Mouse (Mus musculus): ENCODE measurements at regions not wholly inside any gene's neighbourhood (a gene's known extent, or its start where the extent isn't known, plus 50 kb on each side); places are given as distances from the start of the nearest gene placed in this dataset.

DNA sequence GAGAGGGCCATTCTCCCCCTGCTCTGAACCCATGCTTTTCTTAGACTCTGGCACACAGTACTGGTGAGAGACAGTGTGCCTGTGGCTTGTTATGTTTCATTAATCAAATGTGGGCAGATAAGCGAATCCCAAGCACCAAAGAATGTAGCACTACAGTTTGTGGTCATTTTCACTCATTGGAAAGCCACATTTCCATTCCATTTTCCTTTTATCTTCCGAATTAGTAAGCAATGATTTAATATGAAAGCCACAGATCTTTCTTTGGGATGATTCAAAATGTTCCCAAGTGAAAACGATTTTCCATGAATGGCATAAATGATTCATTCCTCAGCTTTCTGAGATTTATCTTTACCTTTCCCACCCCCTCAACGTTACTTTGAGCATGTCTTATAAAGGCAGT is 260.9 kb upstream of the Gm49339 start:
- no peaks in the 10 kb centered on the region for H3K36me3 ChIP-seq
- 58% methylated on average over 4 of the region's 4 CpGs for WGBS
- no peak for ATAC-seq (ENCODE audit: insufficient number of reproducible peaks, low FRiP score)

DNA sequence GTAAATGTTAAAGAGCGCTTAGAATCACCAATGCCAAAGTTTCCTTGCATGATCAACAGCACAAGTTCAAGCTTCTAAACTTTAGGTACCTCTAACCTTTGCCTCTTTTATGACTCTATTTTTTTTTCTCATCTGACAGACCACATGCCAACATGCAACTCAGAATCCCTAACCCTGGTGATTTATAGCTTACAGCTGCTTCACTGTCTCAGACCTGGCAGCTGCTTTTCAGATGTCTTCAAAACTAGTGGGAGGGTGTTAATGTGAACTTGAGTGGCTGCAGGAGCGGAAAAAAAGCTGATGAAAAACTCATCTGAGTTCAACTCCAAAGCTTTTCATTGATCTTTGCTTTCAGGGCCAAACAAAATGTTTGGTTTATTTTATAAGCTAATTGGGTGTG is 246.8 kb upstream of the Gm49339 start:
- no peak overlapping the region for H3K4me2 ChIP-seq
- no peaks in the 10 kb centered on the region for H3K27me3 ChIP-seq (replicated peaks)
- no peak overlapping the region for H3K4me3 ChIP-seq
- no peaks in the 10 kb centered on the region for H3K36me3 ChIP-seq
- H3K9ac ChIP-seq: no peak overlapping the region
- 0 out of 2 replicates have a peak, but pooled peaks cover 4% of the 10 kb centered on the region for H3K4me1 ChIP-seq (replicated peaks)
- no peaks in the 10 kb centered on the region for H3K9me3 ChIP-seq (replicated peaks)
- 78% methylated on average over 2 of the region's 2 CpGs for WGBS
- H3K27ac ChIP-seq (ENCODE audit: poor library complexity, severe bottlenecking): no peak overlapping the region
- ATAC-seq (ENCODE audit: insufficient number of reproducible peaks, low FRiP score): no peak

More for the DNA sequence above, 260.9 kb upstream of the Gm49339 start:
- Histone ChIP-seq H3K27ac (ENCODE audit: poor library complexity, severe bottlenecking) (no peak overlapping the region), H3K4me3 (no peak overlapping the region), H3K9ac (no peak overlapping the region), H3K4me2 (no peak overlapping the region), H3K27me3 (replicated peaks) (no peaks in the 10 kb centered on the region), H3K9me3 (replicated peaks) (no peaks in the 10 kb centered on the region), H3K4me1 (replicated peaks) (no peaks in the 10 kb centered on the region)

DNA sequence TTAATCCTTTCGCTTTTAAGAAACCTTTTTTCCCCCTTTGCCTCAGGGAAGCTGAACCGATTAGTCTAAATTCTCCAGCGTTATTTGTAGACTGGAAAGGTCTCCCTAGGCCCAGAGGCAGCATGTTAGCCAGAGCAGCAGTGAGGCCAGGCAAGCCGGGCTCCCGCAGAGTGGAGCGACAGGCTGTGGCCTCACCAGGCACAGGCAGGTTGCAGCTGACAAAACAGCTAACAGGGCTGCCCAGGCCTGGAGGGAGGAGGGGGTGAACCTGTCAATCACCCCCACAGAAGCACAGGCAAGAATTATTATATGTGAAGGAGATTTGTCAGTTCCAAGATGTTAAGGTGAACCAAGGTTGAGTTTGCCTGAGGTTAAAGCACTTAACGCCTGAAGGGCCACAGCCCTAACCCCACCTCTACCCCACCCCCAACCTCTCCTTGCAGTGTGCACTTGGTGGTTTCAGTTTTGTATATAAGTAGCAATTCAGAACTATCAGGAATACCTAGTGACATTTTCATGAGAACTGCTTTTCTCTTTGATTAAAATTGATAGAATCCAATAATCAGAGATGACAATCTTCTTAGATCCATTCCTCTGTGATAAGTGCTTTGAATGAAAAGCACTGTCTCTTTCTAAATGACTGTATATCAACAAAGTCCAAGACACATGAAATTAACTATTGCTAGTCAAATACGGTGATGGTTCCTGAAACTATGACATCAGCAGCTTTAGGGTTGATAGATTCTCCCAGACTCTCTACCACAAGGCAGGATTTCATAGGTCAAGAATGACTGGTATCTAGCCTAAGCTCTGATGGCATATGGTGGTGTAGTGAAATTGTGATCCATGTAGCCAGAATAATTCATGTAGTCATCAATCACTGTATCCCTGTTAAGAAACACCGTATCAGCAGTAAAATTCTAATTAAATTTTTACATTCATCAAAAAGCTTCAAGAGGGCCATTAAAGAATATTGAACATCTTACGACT is 244.5 kb upstream of the Gm49339 start:
- Histone ChIP-seq H3K27ac (ENCODE audit: poor library complexity, severe bottlenecking) (no peak overlapping the region), H3K9ac (no peak overlapping the region), H3K9me3 (replicated peaks) (no peaks in the 10 kb centered on the region), H3K4me3 (no peak overlapping the region), H3K36me3 (no peaks in the 10 kb centered on the region), H3K27me3 (replicated peaks) (no peaks in the 10 kb centered on the region), H3K4me2 (no peak overlapping the region), H3K4me1 (replicated peaks) (0 out of 2 replicates have a peak, but pooled peaks cover 4% of the 10 kb centered on the region)
- no peak for ATAC-seq (ENCODE audit: insufficient number of reproducible peaks, low FRiP score)
- WGBS: 39% methylated on average over 10 of the region's 10 CpGs

DNA sequence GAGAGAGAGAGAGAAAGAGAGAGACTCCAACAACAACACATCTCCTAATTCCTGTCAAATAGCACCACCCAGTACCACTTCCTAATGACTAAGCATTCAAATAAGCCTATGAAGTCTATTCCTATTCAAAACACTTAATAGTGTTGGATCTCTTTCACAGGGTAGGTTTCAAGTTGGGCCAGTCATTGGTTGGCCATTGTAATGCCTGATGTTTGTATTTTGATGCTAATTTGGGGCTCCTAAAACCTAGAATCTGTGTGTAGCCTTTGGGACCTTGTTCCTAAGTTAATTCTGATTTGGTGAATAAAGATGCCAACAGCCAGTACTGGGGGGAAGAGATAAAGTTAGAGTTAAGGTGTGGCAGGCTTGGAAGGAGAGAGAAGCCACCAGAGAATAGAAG is 242.3 kb upstream of the Gm49339 start:
- Histone ChIP-seq H3K9ac (no peak overlapping the region), H3K36me3 (no peaks in the 10 kb centered on the region), H3K4me1 (replicated peaks) (0 out of 2 replicates have a peak, but pooled peaks cover 4% of the 10 kb centered on the region), H3K4me3 (no peak overlapping the region), H3K27ac (ENCODE audit: poor library complexity, severe bottlenecking) (no peak overlapping the region), H3K27me3 (replicated peaks) (no peaks in the 10 kb centered on the region), H3K9me3 (replicated peaks) (no peaks in the 10 kb centered on the region), H3K4me2 (no peak overlapping the region)
- no peak for ATAC-seq (ENCODE audit: insufficient number of reproducible peaks, low FRiP score)

DNA sequence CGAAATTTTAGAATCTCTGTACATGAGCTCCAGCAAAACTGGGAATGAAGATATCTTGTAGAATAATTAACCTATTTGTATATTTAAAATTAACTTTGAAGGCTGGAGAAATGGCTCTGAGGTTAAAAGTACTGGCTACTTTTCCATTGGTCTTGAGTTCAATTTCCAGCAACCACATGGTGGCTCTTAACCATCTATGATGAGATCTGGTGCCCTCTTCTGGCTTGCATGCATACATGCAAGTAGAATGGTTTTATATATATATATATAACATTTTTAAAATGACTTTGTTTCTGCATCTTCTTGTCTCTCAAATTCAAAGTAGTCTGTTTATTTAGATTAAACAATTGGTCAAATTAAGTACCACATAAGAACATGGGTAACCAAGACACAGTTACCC is 227.0 kb upstream of the Gm49339 start:
- Histone ChIP-seq H3K36me3 (no peaks in the 10 kb centered on the region), H3K4me1 (replicated peaks) (no peaks in the 10 kb centered on the region), H3K9me3 (replicated peaks) (no peaks in the 10 kb centered on the region), H3K4me2 (no peak overlapping the region), H3K27ac (ENCODE audit: poor library complexity, severe bottlenecking) (no peak overlapping the region), H3K9ac (no peak overlapping the region), H3K4me3 (no peak overlapping the region), H3K27me3 (replicated peaks) (no peaks in the 10 kb centered on the region)
- WGBS: 87% methylated on average over 1 of the region's 1 CpGs
- no peak for ATAC-seq (ENCODE audit: insufficient number of reproducible peaks, low FRiP score)

DNA sequence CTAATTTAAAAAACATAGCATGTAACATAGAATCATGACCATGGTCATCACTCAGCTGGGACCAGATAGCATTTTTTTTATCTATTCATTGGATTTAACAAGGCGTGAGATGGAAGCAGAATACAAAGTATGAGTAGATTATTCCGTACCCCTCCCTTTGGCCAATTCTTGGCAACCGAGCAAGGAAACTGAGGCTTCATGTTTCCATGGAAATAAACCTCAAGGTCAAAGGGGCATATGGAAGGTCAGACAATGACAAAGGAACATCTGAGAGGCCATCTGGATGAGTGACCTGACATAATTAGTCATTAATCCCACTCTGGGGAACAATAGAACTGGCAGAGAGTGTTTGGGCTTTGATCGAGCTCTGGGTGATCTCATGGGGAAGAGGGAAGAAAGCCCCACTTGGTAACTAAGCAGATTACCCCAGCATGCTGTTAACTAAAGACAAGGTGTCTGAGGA is 222.8 kb upstream of the Gm49339 start:
- H3K4me1 ChIP-seq (replicated peaks): no peaks in the 10 kb centered on the region
- no peak overlapping the region for H3K4me3 ChIP-seq
- H3K36me3 ChIP-seq: no peaks in the 10 kb centered on the region
- ATAC-seq (ENCODE audit: insufficient number of reproducible peaks, low FRiP score): no peak
- no peaks in the 10 kb centered on the region for H3K9me3 ChIP-seq (replicated peaks)
- H3K27ac ChIP-seq (ENCODE audit: poor library complexity, severe bottlenecking): no peak overlapping the region
- no peak overlapping the region for H3K4me2 ChIP-seq
- H3K9ac ChIP-seq: no peak overlapping the region
- H3K27me3 ChIP-seq (replicated peaks): no peaks in the 10 kb centered on the region
- 52% methylated on average over 4 of the region's 4 CpGs for WGBS

DNA sequence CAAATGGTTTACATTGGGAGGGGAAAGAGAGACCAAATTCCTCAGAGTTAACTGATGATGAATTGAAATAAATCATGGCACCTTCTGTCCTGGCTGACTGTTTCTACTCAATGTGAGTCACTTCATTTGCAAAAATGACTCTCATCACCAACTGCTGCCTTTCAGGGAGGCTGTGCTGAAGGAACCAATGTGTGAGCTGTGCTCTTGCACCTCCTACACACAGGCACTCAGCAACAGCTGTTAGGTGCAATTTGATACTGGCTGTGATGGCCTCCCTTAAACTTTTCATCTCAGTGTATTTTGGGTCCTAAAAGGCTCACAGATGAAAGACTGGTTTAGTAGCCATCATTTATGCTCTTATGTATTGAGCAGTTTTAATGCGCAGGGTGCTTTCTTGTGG is 209.0 kb upstream of the Gm49339 start:
- 82% methylated on average over 1 of the region's 1 CpGs for WGBS

DNA sequence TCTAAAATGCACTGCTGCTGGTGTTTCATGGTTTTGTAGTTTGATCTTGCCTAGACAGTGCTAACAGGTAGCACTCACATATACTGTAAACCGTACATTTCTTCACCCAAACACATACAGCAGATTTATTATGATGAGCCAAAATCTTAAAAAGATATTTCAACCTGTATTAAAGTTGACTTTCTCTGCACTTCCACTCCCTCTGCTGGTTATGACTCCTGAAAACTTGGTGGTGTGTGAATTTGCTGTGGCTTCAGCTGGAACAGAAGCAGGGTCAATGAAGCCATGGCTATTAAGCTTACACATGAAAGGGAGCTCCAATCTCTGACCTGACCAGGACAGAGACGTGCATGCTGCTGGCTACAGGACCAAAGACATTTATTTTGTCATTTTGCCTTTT is 202.2 kb upstream of the Gm49339 start:
- no peak overlapping the region for H3K9ac ChIP-seq
- WGBS: 71% methylated on average over 2 of the region's 2 CpGs
- H3K36me3 ChIP-seq: no peaks in the 10 kb centered on the region
- H3K4me1 ChIP-seq (replicated peaks): no peaks in the 10 kb centered on the region
- no peaks in the 10 kb centered on the region for H3K27me3 ChIP-seq (replicated peaks)
- H3K4me2 ChIP-seq: no peak overlapping the region
- no peaks in the 10 kb centered on the region for H3K9me3 ChIP-seq (replicated peaks)
- no peak overlapping the region for H3K4me3 ChIP-seq
- no peak overlapping the region for H3K27ac ChIP-seq (ENCODE audit: poor library complexity, severe bottlenecking)
- no peak for ATAC-seq (ENCODE audit: insufficient number of reproducible peaks, low FRiP score)

More for the DNA sequence above, 209.0 kb upstream of the Gm49339 start:
- no peak for ATAC-seq (ENCODE audit: insufficient number of reproducible peaks, low FRiP score)
- Histone ChIP-seq H3K9ac (no peak overlapping the region), H3K36me3 (no peaks in the 10 kb centered on the region), H3K4me1 (replicated peaks) (no peaks in the 10 kb centered on the region), H3K4me3 (no peak overlapping the region), H3K4me2 (no peak overlapping the region), H3K27me3 (replicated peaks) (no peaks in the 10 kb centered on the region), H3K9me3 (replicated peaks) (no peaks in the 10 kb centered on the region), H3K27ac (ENCODE audit: poor library complexity, severe bottlenecking) (no peak overlapping the region)

DNA sequence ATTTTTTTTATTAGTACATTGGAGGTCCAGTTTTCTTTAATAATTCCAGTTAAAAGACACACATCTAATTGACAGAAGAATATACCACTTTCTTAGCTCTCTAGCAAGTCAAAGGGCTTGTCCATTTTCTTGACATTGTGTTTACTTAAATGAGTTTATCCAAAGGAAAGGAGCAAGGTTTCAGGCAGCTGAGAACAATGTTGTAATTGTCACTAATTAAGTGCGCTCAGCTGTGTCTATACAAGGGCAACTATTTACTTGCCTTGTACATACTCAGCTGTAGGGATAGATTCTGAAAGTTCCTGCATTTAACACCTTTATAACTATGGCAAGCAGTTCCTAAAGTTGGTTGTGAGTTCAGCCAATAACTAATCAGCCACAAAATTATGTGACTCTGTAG is 198.0 kb upstream of the Gm49339 start:
- Histone ChIP-seq H3K36me3 (no peaks in the 10 kb centered on the region), H3K4me3 (no peak overlapping the region), H3K27me3 (replicated peaks) (no peaks in the 10 kb centered on the region), H3K27ac (ENCODE audit: poor library complexity, severe bottlenecking) (no peak overlapping the region), H3K9me3 (replicated peaks) (no peaks in the 10 kb centered on the region), H3K4me2 (no peak overlapping the region), H3K4me1 (replicated peaks) (no peaks in the 10 kb centered on the region), H3K9ac (no peak overlapping the region)
- 75% methylated on average over 1 of the region's 1 CpGs for whole genome bisulfite sequencing
- no peak for ATAC-seq (ENCODE audit: insufficient number of reproducible peaks, low FRiP score)

DNA sequence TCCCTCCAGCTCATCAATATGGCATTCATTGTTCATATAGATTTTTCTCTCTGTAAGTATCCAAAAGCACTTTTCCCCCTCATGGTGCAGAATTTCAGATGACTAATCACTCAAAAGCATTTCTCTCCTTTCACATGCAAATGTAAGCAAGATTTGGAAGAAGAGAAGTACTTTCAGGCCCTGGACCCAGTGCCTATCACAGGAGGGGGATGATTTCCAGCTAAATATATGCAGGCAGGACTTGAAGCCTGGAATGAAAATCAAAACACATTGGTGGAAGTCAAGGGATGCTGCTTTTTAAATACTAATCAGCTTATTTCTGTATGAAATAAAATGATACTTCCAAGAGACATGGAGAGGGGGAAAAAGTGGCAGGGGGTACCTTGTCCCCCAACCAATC is 195.9 kb upstream of the Gm49339 start:
- no peak overlapping the region for H3K27ac ChIP-seq (ENCODE audit: poor library complexity, severe bottlenecking)
- H3K9ac ChIP-seq: no peak overlapping the region
- H3K36me3 ChIP-seq: no peaks in the 10 kb centered on the region
- H3K4me1 ChIP-seq (replicated peaks): no peaks in the 10 kb centered on the region
- H3K27me3 ChIP-seq (replicated peaks): no peaks in the 10 kb centered on the region
- no peaks in the 10 kb centered on the region for H3K9me3 ChIP-seq (replicated peaks)
- ATAC-seq (ENCODE audit: insufficient number of reproducible peaks, low FRiP score): no peak
- H3K4me2 ChIP-seq: no peak overlapping the region
- H3K4me3 ChIP-seq: no peak overlapping the region

DNA sequence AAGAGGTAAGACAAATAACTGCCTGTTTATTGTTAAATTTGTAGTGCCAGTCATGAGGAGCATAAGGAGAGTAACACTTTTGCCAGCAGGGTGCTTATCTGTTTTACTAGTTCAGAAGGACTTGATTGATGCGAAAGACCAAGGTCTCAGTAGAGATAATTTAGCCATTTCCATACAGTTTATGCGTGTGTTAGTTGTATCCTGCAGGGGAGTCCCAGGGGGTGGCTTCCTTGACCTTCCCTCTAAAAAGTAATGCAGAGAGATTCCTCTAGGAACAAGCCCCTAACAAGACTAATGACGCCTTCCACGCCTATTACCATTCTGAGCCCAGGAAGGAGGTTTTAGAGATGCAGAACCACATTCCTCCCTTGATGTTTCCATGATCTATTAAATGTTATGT is 192.6 kb upstream of the Gm49339 start:
- H3K9me3 ChIP-seq (replicated peaks): no peaks in the 10 kb centered on the region
- H3K27ac ChIP-seq (ENCODE audit: poor library complexity, severe bottlenecking): no peak overlapping the region
- H3K36me3 ChIP-seq: no peaks in the 10 kb centered on the region
- WGBS: 33% methylated on average over 4 of the region's 4 CpGs
- H3K4me3 ChIP-seq: no peak overlapping the region
- H3K9ac ChIP-seq: no peak overlapping the region
- no peak overlapping the region for H3K4me2 ChIP-seq
- H3K27me3 ChIP-seq (replicated peaks): no peaks in the 10 kb centered on the region
- no peak for ATAC-seq (ENCODE audit: insufficient number of reproducible peaks, low FRiP score)
- H3K4me1 ChIP-seq (replicated peaks): no peaks in the 10 kb centered on the region
